Mouse (Mus musculus): ENCODE data around the gene Banp.

DNA sequence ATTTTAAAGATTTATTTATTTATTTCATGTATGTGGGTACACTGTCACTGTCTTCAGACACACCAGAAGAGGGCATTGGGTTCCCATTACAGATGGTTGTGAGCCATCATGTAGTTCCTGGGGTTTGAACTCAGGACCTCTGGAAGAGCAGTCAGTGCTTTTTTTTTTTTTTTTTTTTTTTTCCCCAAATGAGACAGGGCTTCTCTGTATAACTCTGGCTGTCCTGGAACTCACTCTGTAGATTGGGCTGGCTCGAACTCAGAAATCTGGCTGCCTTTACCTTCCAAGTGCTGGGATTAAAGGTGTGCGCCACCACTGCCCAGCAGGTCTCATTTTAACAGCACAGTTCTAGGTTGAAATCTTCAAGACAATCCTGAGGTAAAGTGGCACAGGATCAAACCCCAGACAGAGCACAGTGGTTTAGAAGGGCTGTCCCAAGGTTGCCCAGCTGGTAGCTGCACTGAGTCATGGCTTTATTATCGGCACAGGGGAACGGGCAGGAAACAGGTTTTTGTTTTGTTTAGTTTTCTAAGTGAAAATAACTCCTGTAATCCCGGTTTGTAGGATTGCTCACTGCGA lies at the start of gene Banp:
- TF ChIP-seq CTCF (IDR thresholded peaks at IDR 0.05; ENCODE audit: extremely low read depth, insufficient read depth, insufficient read length, insufficient replicate concordance) (no peak), POLR2A (IDR thresholded peaks at IDR 0.05; ENCODE audit: low read depth, low read length) (no peak)
